Mouse (Mus musculus) stomach, postnatal 0 days (tissue): ENCODE measurements around the gene Polr2i. TPM values are rescaled to one million over a fixed set of nuclear protein-coding genes. Genes with fewer than 3 reads are reported as not detected.

Experiments
- ATAC-seq: fragments of 200-750 bp; cut with Nextera tagmentation; 2 replicates; pipeline ENCODE4 v1.8.0; 2017; ENCODE audit not compliant: low FRiP score, low TSS enrichment
- DNase-seq: peaks from one replicate; pipeline ENCODE4 v3.0.0-alpha.2; 2016; ENCODE audit warnings: low spot score
- H3K27ac ChIP-seq: fragments of 300-500 bp; sonication (generic); replicated peaks from 2 replicates; pipeline ENCODE4 v1.5.1; 2014; ENCODE audit warnings: mild to moderate bottlenecking, control low read depth
- H3K27me3 ChIP-seq: fragments of 300-500 bp; sonication (generic); 2 replicates; pipeline ENCODE4 v1.6.1; 2014; ENCODE audit warnings: low read length; ENCODE audit not compliant: control insufficient read depth, insufficient read depth
- H3K36me3 ChIP-seq: fragments of 300-500 bp; sonication (generic); 2 replicates; pipeline ENCODE4 v1.6.1; 2014; ENCODE audit warnings: low read length, mixed read lengths; ENCODE audit not compliant: control insufficient read depth, insufficient read depth
- H3K4me1 ChIP-seq: fragments of 300-500 bp; sonication (generic); replicated peaks from 2 replicates; pipeline ENCODE4 v1.6.1; 2014; ENCODE audit warnings: antibody characterized with exemption; ENCODE audit not compliant: control insufficient read depth, insufficient read depth
- H3K4me2 ChIP-seq: fragments of 300-500 bp; sonication (generic); replicated peaks from 2 replicates; pipeline ENCODE4 v1.6.1; 2014; ENCODE audit warnings: low read depth, mild to moderate bottlenecking, control low read depth, moderate library complexity
- H3K4me3 ChIP-seq: fragments of 300-500 bp; sonication (generic); 2 replicates; pipeline ENCODE4 v1.5.1; 2014; ENCODE audit warnings: low read depth, low read length, control low read depth
- H3K9ac ChIP-seq: fragments of 300-500 bp; sonication (generic); 2 replicates; pipeline ENCODE4 v1.6.1; 2014; ENCODE audit warnings: mild to moderate bottlenecking, low read length, control low read depth, mixed read lengths
- H3K9me3 ChIP-seq: fragments of 300-500 bp; sonication (generic); 2 replicates; pipeline ENCODE4 v1.6.1; 2016; ENCODE audit warnings: low read length; ENCODE audit not compliant: control insufficient read depth
- CTCF ChIP-seq: IDR thresholded peaks from 2 replicates; pipeline ENCODE4 v1.5.1; 2016; ENCODE audit warnings: antibody characterized with exemption, low read depth, mild to moderate bottlenecking, moderate library complexity
- EP300 ChIP-seq: optimal IDR thresholded peaks from 2 replicates; pipeline ENCODE3; 2016; ENCODE audit warnings: antibody characterized with exemption
- WGBS: fragments of 180-500 bp; shearing (Covaris S2); extraction: QIAGEN DNeasy Blood & Tissue Kit; methylation state at CpG from one replicate; pipeline ENCODE4 v1.1.7; 2014; 5-methylcytosine and 5-hydroxymethylcytosine counted together
- polyA plus RNA-seq: library from polyadenylated mRNA; unstranded; fragments of >200 nt; fragmentation: Nextera tagmentation; extraction: Ambion mirVana; gene quantifications from 2 replicates; pipeline ENCODE4 v1.2.1, GENCODE M21; 2015

Gene Polr2i
- polyA plus RNA-seq, 1 experiment from 2014 or later: 106 TPM

GRCm38 (mm10) chr7:30222205-30222604, 9.5 kb upstream of the Polr2i start:
- Histone ChIP-seq H3K9me3 (no peaks in the 10 kb centered on the region), H3K27me3 (no peaks in the 10 kb centered on the region), H3K4me1 (peaks cover 3% of the 10 kb centered on the region; the same call in 1 of the 2 replicates), H3K36me3 (peaks cover 12% of the 10 kb centered on the region; the same call in 1 of the 2 replicates), H3K9ac (no peak overlapping the region), H3K4me2 (no peak overlapping the region), H3K27ac (no peak overlapping the region), H3K4me3 (no peak overlapping the region)
- WGBS: 91% methylated on average over 5 of the region's 5 CpGs
- ATAC-seq (no peak), DNase-seq (no peak)
- no peak for TF ChIP-seq CTCF
- no peak for TF ChIP-seq EP300

- Histone ChIP-seq H3K4me3 (no peak overlapping the region), H3K36me3 (peaks cover 12% of the 10 kb centered on the region; the same call in 1 of the 2 replicates), H3K27me3 (no peaks in the 10 kb centered on the region), H3K9ac (no peak overlapping the region), H3K4me1 (peaks cover under 1% of the 10 kb centered on the region; the same call in 1 of the 2 replicates), H3K4me2 (no peak overlapping the region), H3K27ac (no peak overlapping the region), H3K9me3 (no peaks in the 10 kb centered on the region)
- 91% methylated on average over 12 of the region's 12 CpGs for WGBS
- DNase-seq (no peak), ATAC-seq (no peak)
- no peak for TF ChIP-seq EP300
These were observed 7.5 kb upstream of the Polr2i start for GRCm38 (mm10) chr7:30224206-30224605.

GRCm38 (mm10) chr7:30231328-30231668, 450 bp upstream of the Polr2i start:
- no peaks in the 10 kb centered on the region; the same call in 1 of the 2 replicates for H3K4me1 ChIP-seq
- H3K27ac ChIP-seq: no peak overlapping the region; the same call in none of the 2 replicates
- DNase-seq (no peak), ATAC-seq (no peak)
- H3K4me2 ChIP-seq: peak overlapping the region; percentile 77
- no peaks in the 10 kb centered on the region for H3K9me3 ChIP-seq
- H3K36me3 ChIP-seq: peaks cover 9% of the 10 kb centered on the region; the same call in 1 of the 2 replicates
- peak overlapping the region; percentile 71 for H3K4me3 ChIP-seq
- TF ChIP-seq CTCF: no peak
- no peak for TF ChIP-seq EP300
- under 1% methylated on average over 16 of the region's 16 CpGs for WGBS
- no peaks in the 10 kb centered on the region for H3K27me3 ChIP-seq
- H3K9ac ChIP-seq: peak overlapping the region; percentile 71

GRCm38 (mm10) chr7:30232631-30233148, 942 bp downstream of the Polr2i start:
- Histone ChIP-seq H3K4me2 (peak overlapping the region; percentile 71), H3K4me3 (peak overlapping the region; percentile 71), H3K27me3 (no peaks in the 10 kb centered on the region), H3K4me1 (no peaks in the 10 kb centered on the region; the same call in 1 of the 2 replicates), H3K36me3 (0 out of 2 replicates have a peak, but pooled peaks cover 3% of the 10 kb centered on the region), H3K27ac (peak overlapping the region; percentile 93), H3K9ac (peak overlapping the region; percentile 79), H3K9me3 (no peaks in the 10 kb centered on the region)
- peak; percentile 78 for DNase-seq
- peak; percentile 52 for ATAC-seq
- TF ChIP-seq CTCF (peak; percentile 78), EP300 (no peak)
- WGBS: 6% methylated on average over 24 of the region's 24 CpGs

- H3K9ac ChIP-seq: no peak overlapping the region
- no peaks in the 10 kb centered on the region for H3K9me3 ChIP-seq
- DNase-seq: no peak
- H3K36me3 ChIP-seq: 0 out of 2 replicates have a peak, but pooled peaks cover 3% of the 10 kb centered on the region
- no peaks in the 10 kb centered on the region; the same call in 1 of the 2 replicates for H3K4me1 ChIP-seq
- no peak overlapping the region for H3K27ac ChIP-seq
- no peak overlapping the region for H3K4me3 ChIP-seq
- WGBS: 85% methylated on average over 20 of the region's 20 CpGs
- ATAC-seq: no peak
- no peaks in the 10 kb centered on the region for H3K27me3 ChIP-seq
- no peak overlapping the region; the same call in 1 of the 2 replicates for H3K4me2 ChIP-seq
- TF ChIP-seq EP300: no peak
- no peak for TF ChIP-seq CTCF
These were observed 1.6 kb downstream of the Polr2i start for GRCm38 (mm10) chr7:30233387-30233786.

GRCm38 (mm10) chr7:30234276-30234858, 2.6 kb downstream of the Polr2i start:
- Histone ChIP-seq H3K4me1 (no peaks in the 10 kb centered on the region; the same call in 1 of the 2 replicates), H3K4me3 (no peak overlapping the region), H3K9me3 (no peaks in the 10 kb centered on the region), H3K36me3 (0 out of 2 replicates have a peak, but pooled peaks cover 3% of the 10 kb centered on the region), H3K4me2 (no peak overlapping the region), H3K27ac (no peak overlapping the region), H3K27me3 (no peaks in the 10 kb centered on the region), H3K9ac (no peak overlapping the region)
- DNase-seq (no peak), ATAC-seq (no peak)
- WGBS: 90% methylated on average over 15 of the region's 15 CpGs
- no peak for TF ChIP-seq EP300
- TF ChIP-seq CTCF: no peak
